Mouse (Mus musculus) brain, embryonic 14.5 days (tissue): ENCODE results near the gene Pidd1.

Experiments used
- CTCF ChIP-seq: fragments of 200-500 bp; IDR thresholded peaks from 2 replicates; pipeline ENCODE4 v1.5.1; 2012; ENCODE audit warnings: inconsistent platforms, mild to moderate bottlenecking, moderate library complexity, borderline replicate concordance; ENCODE audit not compliant: insufficient read depth, insufficient read length; ENCODE audit errors: extremely low read depth
- POLR2A ChIP-seq: fragments of 200-500 bp; IDR thresholded peaks from 2 replicates; pipeline ENCODE4 v1.6.1; 2012; ENCODE audit warnings: mild to moderate bottlenecking, inconsistent platforms, borderline replicate concordance; ENCODE audit not compliant: poor library complexity, insufficient read depth, insufficient read length, severe bottlenecking; ENCODE audit errors: extremely low read depth

GRCm38 (mm10) chr7:141469352-141469751 is 25.5 kb upstream of the Pidd1 start:
- TF ChIP-seq CTCF (no peak), POLR2A (no peak)
